Mouse (Mus musculus) neural tube, embryonic 12.5 days (tissue): Measurements from ENCODE around the gene Gse1. TPM values are rescaled to one million over a fixed set of nuclear protein-coding genes. Genes with fewer than 3 reads are reported as not detected.

Source experiments
- ATAC-seq: fragments of 200-750 bp; cut with Nextera tagmentation; 2 replicates; pipeline ENCODE4 v1.8.0; 2017; ENCODE audit warnings: low read depth, mild to moderate bottlenecking, moderate TSS enrichment, moderate library complexity; ENCODE audit not compliant: low FRiP score
- H3K27ac ChIP-seq: fragments of 300-500 bp; sonication (generic); 2 replicates; pipeline ENCODE4 v1.5.1; 2016
- H3K27me3 ChIP-seq: fragments of 300-500 bp; sonication (generic); replicated peaks from 2 replicates; pipeline ENCODE4 v1.6.1; 2016; ENCODE audit warnings: mild to moderate bottlenecking
- H3K36me3 ChIP-seq: fragments of 300-500 bp; sonication (generic); 2 replicates; pipeline ENCODE4 v1.6.1; 2016; ENCODE audit warnings: mild to moderate bottlenecking
- H3K4me1 ChIP-seq: fragments of 300-500 bp; sonication (generic); 2 replicates; pipeline ENCODE4 v1.6.1; 2016
- H3K4me2 ChIP-seq: fragments of 300-500 bp; sonication (generic); replicated peaks from 2 replicates; pipeline ENCODE4 v1.6.1; 2016; ENCODE audit warnings: mild to moderate bottlenecking
- H3K4me3 ChIP-seq: fragments of 300-500 bp; sonication (generic); 2 replicates; pipeline ENCODE4 v1.5.1; 2016
- H3K9ac ChIP-seq: fragments of 300-500 bp; sonication (generic); 2 replicates; pipeline ENCODE4 v1.6.1; 2016; ENCODE audit warnings: mild to moderate bottlenecking
- H3K9me3 ChIP-seq: fragments of 300-500 bp; sonication (generic); 2 replicates; pipeline ENCODE4 v1.6.1; 2016; ENCODE audit warnings: mild to moderate bottlenecking
- WGBS: fragments of 180-500 bp; shearing (Covaris S2); methylation state at CpG from one replicate; pipeline ENCODE4 v1.1.7; 2016; 5-methylcytosine and 5-hydroxymethylcytosine counted together
- polyA plus RNA-seq: library from polyadenylated mRNA; unstranded; fragments of >200 nt; fragmentation: Nextera tagmentation; extraction: Ambion mirVana; gene quantifications from 2 replicates; pipeline ENCODE4 v1.2.1, GENCODE M21; 2016

The Gse1 gene
- polyA plus RNA-seq, 1 experiment from 2014 or later: 26.0 TPM

- Histone ChIP-seq H3K36me3 (peaks cover 54% of the 10 kb centered on the region), H3K9me3 (no peaks in the 10 kb centered on the region), H3K4me1 (no peaks in the 10 kb centered on the region), H3K27ac (no peak overlapping the region), H3K4me2 (no peak overlapping the region), H3K4me3 (no peak overlapping the region), H3K27me3 (no peaks in the 10 kb centered on the region), H3K9ac (no peak overlapping the region)
- no peak for ATAC-seq
- WGBS: 89% methylated on average over 8 of the region's 8 CpGs
Measured at GRCm38 (mm10) chr8:120581811-120582210, 353.6 kb downstream of the Gse1 start.

- no peak overlapping the region for H3K27ac ChIP-seq
- H3K4me1 ChIP-seq: peaks cover 14% of the 10 kb centered on the region
- peaks cover 18% of the 10 kb centered on the region for H3K36me3 ChIP-seq
- ATAC-seq: no peak
- H3K9me3 ChIP-seq: no peaks in the 10 kb centered on the region
- 92% methylated on average over 10 of the region's 10 CpGs for WGBS
- H3K9ac ChIP-seq: no peak overlapping the region
- H3K4me2 ChIP-seq: no peak overlapping the region
- no peak overlapping the region for H3K4me3 ChIP-seq
- H3K27me3 ChIP-seq: no peaks in the 10 kb centered on the region
Measured at GRCm38 (mm10) chr8:120585521-120585920, 357.3 kb downstream of the Gse1 start.

GRCm38 (mm10) chr8:120588908-120589771 lies 360.9 kb downstream of the Gse1 start, which contains the start of gene Gins2:
Gins2 (minus strand) TSS chr8:120589304.
- under 1% methylated on average over 67 of the region's 67 CpGs for WGBS

GRCm38 (mm10) chr8:120589921-120590320 lies 361.7 kb downstream of the Gse1 start:
- WGBS: 67% methylated on average over 2 of the region's 2 CpGs
- ATAC-seq: no peak

More at GRCm38 (mm10) chr8:120588908-120589771, 360.9 kb downstream of the Gse1 start, which contains the start of gene Gins2:
- H3K27me3 ChIP-seq: no peaks in the 10 kb centered on the region
- H3K4me2 ChIP-seq: peak within 1 kb of the TSS; percentile 82
- no peak within 1 kb of the TSS for H3K27ac ChIP-seq
- H3K4me1 ChIP-seq: peaks cover 19% of the 10 kb centered on the region
- peak within 1 kb of the TSS; percentile 58 for H3K4me3 ChIP-seq
- peak within 1 kb of the TSS; percentile 69 for H3K9ac ChIP-seq
- H3K9me3 ChIP-seq: no peaks in the 10 kb centered on the region
- 0 out of 2 replicates have a peak, but pooled peaks cover 3% of the 10 kb centered on the region for H3K36me3 ChIP-seq
- ATAC-seq: peak; percentile 99

GRCm38 (mm10) chr8:120591587-120592292 lies 363.5 kb downstream of the Gse1 start:
- Histone ChIP-seq H3K27ac (no peak overlapping the region), H3K36me3 (no peaks in the 10 kb centered on the region), H3K4me2 (no peak overlapping the region), H3K27me3 (no peaks in the 10 kb centered on the region), H3K4me3 (no peak overlapping the region), H3K9me3 (no peaks in the 10 kb centered on the region), H3K9ac (no peak overlapping the region), H3K4me1 (peaks cover 19% of the 10 kb centered on the region)
- WGBS: 85% methylated on average over 10 of the region's 10 CpGs
- no peak for ATAC-seq

More at GRCm38 (mm10) chr8:120589921-120590320, 361.7 kb downstream of the Gse1 start:
- H3K4me3 ChIP-seq: peak overlapping the region; percentile 58
- no peaks in the 10 kb centered on the region for H3K9me3 ChIP-seq
- no peaks in the 10 kb centered on the region for H3K27me3 ChIP-seq
- 0 out of 2 replicates have a peak, but pooled peaks cover 2% of the 10 kb centered on the region for H3K36me3 ChIP-seq
- peak overlapping the region; percentile 41; the same call in 1 of the 2 replicates for H3K9ac ChIP-seq
- H3K27ac ChIP-seq: no peak overlapping the region
- peaks cover 19% of the 10 kb centered on the region for H3K4me1 ChIP-seq
- peak overlapping the region; percentile 82 for H3K4me2 ChIP-seq

GRCm38 (mm10) chr8:120594571-120594970 lies 366.3 kb downstream of the Gse1 start:
- H3K36me3 ChIP-seq: no peaks in the 10 kb centered on the region
- no peak for ATAC-seq
- H3K4me2 ChIP-seq: no peak overlapping the region
- WGBS: 88% methylated on average over 5 of the region's 5 CpGs
- no peak overlapping the region for H3K9ac ChIP-seq
- H3K27me3 ChIP-seq: no peaks in the 10 kb centered on the region
- H3K4me1 ChIP-seq: peaks cover 17% of the 10 kb centered on the region
- H3K4me3 ChIP-seq: no peak overlapping the region
- H3K9me3 ChIP-seq: no peaks in the 10 kb centered on the region
- no peak overlapping the region for H3K27ac ChIP-seq

GRCm38 (mm10) chr8:120595963-120596362 lies 367.7 kb downstream of the Gse1 start:
- Histone ChIP-seq H3K4me1 (peaks cover 11% of the 10 kb centered on the region), H3K27ac (no peak overlapping the region), H3K36me3 (no peaks in the 10 kb centered on the region), H3K9me3 (no peaks in the 10 kb centered on the region), H3K9ac (no peak overlapping the region), H3K4me2 (no peak overlapping the region), H3K27me3 (no peaks in the 10 kb centered on the region), H3K4me3 (no peak overlapping the region)
- WGBS: 9% methylated on average over 5 of the region's 5 CpGs
- ATAC-seq: peak; percentile 33; the same call in 1 of the 2 replicates

- no peaks in the 10 kb centered on the region for H3K36me3 ChIP-seq
- no peak for ATAC-seq
- peak overlapping the region; percentile 23 for H3K4me2 ChIP-seq
- H3K9me3 ChIP-seq: 0 out of 2 replicates have a peak, but pooled peaks cover 4% of the 10 kb centered on the region
- H3K4me1 ChIP-seq: peaks cover 20% of the 10 kb centered on the region
- 26% methylated on average over 24 of the region's 24 CpGs for WGBS
- no peak overlapping the region for H3K27ac ChIP-seq
- H3K9ac ChIP-seq: no peak overlapping the region
- no peak overlapping the region for H3K4me3 ChIP-seq
- no peaks in the 10 kb centered on the region for H3K27me3 ChIP-seq
Measured at GRCm38 (mm10) chr8:120598579-120598978, 370.3 kb downstream of the Gse1 start.

GRCm38 (mm10) chr8:120599504-120599903 lies 371.2 kb downstream of the Gse1 start:
- peaks cover 20% of the 10 kb centered on the region for H3K4me1 ChIP-seq
- no peaks in the 10 kb centered on the region for H3K36me3 ChIP-seq
- H3K9me3 ChIP-seq: 0 out of 2 replicates have a peak, but pooled peaks cover 4% of the 10 kb centered on the region
- no peak overlapping the region for H3K27ac ChIP-seq
- H3K27me3 ChIP-seq: no peaks in the 10 kb centered on the region
- ATAC-seq: no peak
- WGBS: 57% methylated on average over 7 of the region's 7 CpGs
- H3K4me3 ChIP-seq: no peak overlapping the region
- H3K9ac ChIP-seq: no peak overlapping the region
- no peak overlapping the region for H3K4me2 ChIP-seq

- WGBS: 41% methylated on average over 6 of the region's 6 CpGs
- ATAC-seq: peak; percentile 34; the same call in 1 of the 2 replicates
- Histone ChIP-seq H3K36me3 (no peaks in the 10 kb centered on the region), H3K4me2 (0 out of 2 replicates have a peak overlapping the region, but pooled peaks have one; percentile 5), H3K4me1 (peaks cover 22% of the 10 kb centered on the region), H3K9me3 (0 out of 2 replicates have a peak, but pooled peaks cover 4% of the 10 kb centered on the region), H3K27ac (peak overlapping the region; percentile 20; the same call in 1 of the 2 replicates), H3K27me3 (no peaks in the 10 kb centered on the region), H3K4me3 (no peak overlapping the region), H3K9ac (peak overlapping the region; percentile 33; the same call in 1 of the 2 replicates)
Measured at GRCm38 (mm10) chr8:120602672-120603071, 374.4 kb downstream of the Gse1 start.

GRCm38 (mm10) chr8:120607460-120607859 lies 379.2 kb downstream of the Gse1 start:
- no peak for ATAC-seq
- WGBS: 79% methylated on average over 9 of the region's 9 CpGs
- Histone ChIP-seq H3K4me3 (no peak overlapping the region), H3K4me2 (no peak overlapping the region), H3K9me3 (no peaks in the 10 kb centered on the region), H3K36me3 (no peaks in the 10 kb centered on the region), H3K9ac (no peak overlapping the region), H3K4me1 (peaks cover 8% of the 10 kb centered on the region), H3K27ac (no peak overlapping the region), H3K27me3 (no peaks in the 10 kb centered on the region)

GRCm38 (mm10) chr8:120607885-120608284 lies 379.6 kb downstream of the Gse1 start:
- H3K4me3 ChIP-seq: no peak overlapping the region
- H3K27me3 ChIP-seq: no peaks in the 10 kb centered on the region
- 16% methylated on average over 7 of the region's 7 CpGs for WGBS
- H3K9me3 ChIP-seq: no peaks in the 10 kb centered on the region
- peak; percentile 53; the same call in 1 of the 2 replicates for ATAC-seq
- H3K27ac ChIP-seq: no peak overlapping the region
- H3K4me2 ChIP-seq: no peak overlapping the region
- no peak overlapping the region for H3K9ac ChIP-seq
- no peaks in the 10 kb centered on the region for H3K36me3 ChIP-seq
- H3K4me1 ChIP-seq: peaks cover 4% of the 10 kb centered on the region; the same call in 1 of the 2 replicates
